Mouse (Mus musculus) WW6 (cell line): ENCODE data around the gene Clptm1l.

Experiments used
- DNase-seq: peaks from one replicate; pipeline ENCODE4 v3.0.0-alpha.2; 2013; ENCODE audit warnings: low read depth, low spot score

The Clptm1l gene

GRCm38 (mm10) chr13:73603522-73604155 lies at the start of gene Clptm1l:
Gene Clptm1l (plus strand): TSS chr13:73604006.
- DNase-seq = peak; percentile 85

- DNase-seq = no peak
Measured at GRCm38 (mm10) chr13:73564201-73564600, 39.6 kb upstream of the Clptm1l start.

GRCm38 (mm10) chr13:73575051-73575450 lies 28.8 kb upstream of the Clptm1l start:
- no peak for DNase-seq

GRCm38 (mm10) chr13:73577277-73577676 lies 26.5 kb upstream of the Clptm1l start:
- DNase-seq = no peak

- DNase-seq = no peak
Measured at GRCm38 (mm10) chr13:73591488-73591887, 12.3 kb upstream of the Clptm1l start.

GRCm38 (mm10) chr13:73592546-73592945 lies 11.3 kb upstream of the Clptm1l start:
- DNase-seq = no peak

GRCm38 (mm10) chr13:73596276-73596675 lies 7.5 kb upstream of the Clptm1l start:
- no peak for DNase-seq

- no peak for DNase-seq
Measured at GRCm38 (mm10) chr13:73600217-73600616, 3.6 kb upstream of the Clptm1l start.

GRCm38 (mm10) chr13:73603046-73603445 lies 760 bp upstream of the Clptm1l start:
- DNase-seq = no peak

- no peak for DNase-seq
Measured at GRCm38 (mm10) chr13:73604156-73604957, 551 bp downstream of the Clptm1l start.

- no peak for DNase-seq
Measured at GRCm38 (mm10) chr13:73618406-73618805, 14.6 kb downstream of the Clptm1l start.

GRCm38 (mm10) chr13:73620637-73621036 lies 16.8 kb downstream of the Clptm1l start:
- DNase-seq = no peak

GRCm38 (mm10) chr13:73626410-73626744 lies 22.6 kb downstream of the Clptm1l start:
- no peak for DNase-seq

GRCm38 (mm10) chr13:73626745-73627549 lies 23.1 kb downstream of the Clptm1l start, which contains the start of gene Tert:
Gene Tert (plus strand): TSS chr13:73626911.
- DNase-seq = peak; percentile 89

GRCm38 (mm10) chr13:73628586-73629113 lies 24.8 kb downstream of the Clptm1l start:
- DNase-seq = no peak

- DNase-seq = no peak
Measured at GRCm38 (mm10) chr13:73631837-73632236, 28.0 kb downstream of the Clptm1l start.

GRCm38 (mm10) chr13:73637826-73638225 lies 34.0 kb downstream of the Clptm1l start:
- no peak for DNase-seq

GRCm38 (mm10) chr13:73641296-73641695 lies 37.5 kb downstream of the Clptm1l start:
- no peak for DNase-seq

GRCm38 (mm10) chr13:73646397-73647087 lies 42.7 kb downstream of the Clptm1l start:
- peak; percentile 46 for DNase-seq

GRCm38 (mm10) chr13:73653266-73653665 lies 49.5 kb downstream of the Clptm1l start:
- DNase-seq = no peak

- no peak for DNase-seq
Measured at GRCm38 (mm10) chr13:73654976-73655375, 51.2 kb downstream of the Clptm1l start.
